Mouse (Mus musculus) small intestine, adult 2 months (tissue): ENCODE results near the gene Actr3.

Experiments used
- CTCF ChIP-seq: fragments of 200-500 bp; IDR thresholded peaks from 2 replicates; pipeline ENCODE4 v1.5.1; 2012; ENCODE audit warnings: low read depth, mild to moderate bottlenecking, control low read depth, inconsistent platforms, low read length, moderate library complexity, mixed read lengths; ENCODE audit not compliant: insufficient replicate concordance, insufficient read length; ENCODE audit errors: extremely low read depth
- POLR2A ChIP-seq: fragments of 200-500 bp; IDR thresholded peaks from 2 replicates; pipeline ENCODE4 v1.6.1; 2012; ENCODE audit warnings: low read depth, mild to moderate bottlenecking, control low read depth, inconsistent platforms, low read length, moderate library complexity

GRCm38 (mm10) chr1:125463349-125463748, 27.8 kb upstream of the Actr3 start:
- TF ChIP-seq POLR2A: no peak
- TF ChIP-seq CTCF: no peak
